Mouse (Mus musculus) liver, embryonic 14.5 days (tissue): ENCODE results near the gene Timp4.

Experiments
- CTCF ChIP-seq: IDR thresholded peaks from 2 replicates; pipeline ENCODE4 v1.5.1; 2016; ENCODE audit warnings: antibody characterized with exemption, low read depth, control low read depth
- EP300 ChIP-seq: IDR thresholded peaks from 2 replicates; pipeline ENCODE4 v1.6.1; 2016; ENCODE audit warnings: antibody characterized with exemption, low read depth

DNA sequence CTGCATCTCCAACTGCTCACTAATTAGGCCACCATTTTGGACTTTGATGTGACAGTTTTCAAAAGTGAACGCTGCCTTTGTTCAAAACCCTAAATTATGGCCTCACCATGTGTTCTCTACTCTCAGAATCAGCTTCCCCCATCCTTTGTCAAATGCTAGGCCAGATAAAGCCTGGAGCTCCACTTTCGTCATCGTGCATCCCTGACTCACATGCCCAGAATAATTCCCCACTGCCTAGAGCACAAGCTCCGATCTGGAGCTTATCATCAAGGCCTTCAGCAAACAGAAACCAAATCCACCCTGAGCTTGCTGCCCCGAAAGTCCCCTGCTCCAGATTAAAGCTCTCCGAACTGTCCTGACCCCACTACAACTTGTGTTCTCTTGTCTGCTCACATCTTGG lies 40.6 kb upstream of the Timp4 start:
- TF ChIP-seq CTCF (no peak), EP300 (no peak)
